Mouse (Mus musculus) stomach, embryonic 14.5 days (tissue): ENCODE measurements around the gene Eno2. TPM values are rescaled to one million over a fixed set of nuclear protein-coding genes. Genes with fewer than 3 reads are reported as not detected.

Source experiments
- ATAC-seq: fragments of 200-750 bp; cut with Nextera tagmentation; 2 replicates; pipeline ENCODE4 v1.8.0; 2017; ENCODE audit warnings: low read depth, moderate TSS enrichment; ENCODE audit not compliant: insufficient number of reproducible peaks, insufficient read depth, low FRiP score
- H3K27ac ChIP-seq: fragments of 300-500 bp; sonication (generic); 2 replicates; pipeline ENCODE4 v1.5.1; 2014; ENCODE audit warnings: mild to moderate bottlenecking, low read length, moderate library complexity, mixed read lengths
- H3K27me3 ChIP-seq: fragments of 300-500 bp; sonication (generic); 2 replicates; pipeline ENCODE4 v1.6.1; 2014; ENCODE audit warnings: low read length, control low read depth, mixed read lengths; ENCODE audit not compliant: control insufficient read depth, insufficient read depth
- H3K36me3 ChIP-seq: fragments of 300-500 bp; sonication (generic); 2 replicates; pipeline ENCODE4 v1.6.1; 2014; ENCODE audit warnings: mild to moderate bottlenecking, control low read depth, low read length, moderate library complexity, mixed read lengths; ENCODE audit not compliant: control insufficient read depth, insufficient read depth
- H3K4me1 ChIP-seq: fragments of 300-500 bp; sonication (generic); 2 replicates; pipeline ENCODE4 v1.6.1; 2014; ENCODE audit warnings: low read length, control low read depth, mixed read lengths; ENCODE audit not compliant: control insufficient read depth, insufficient read depth
- H3K4me2 ChIP-seq: fragments of 300-500 bp; sonication (generic); replicated peaks from 2 replicates; pipeline ENCODE4 v1.6.1; 2014; ENCODE audit warnings: low read depth, low read length, control low read depth
- H3K4me3 ChIP-seq: fragments of 300-500 bp; sonication (generic); 2 replicates; pipeline ENCODE4 v1.5.1; 2014; ENCODE audit warnings: low read depth, low read length, control low read depth
- H3K9ac ChIP-seq: fragments of 300-500 bp; sonication (generic); replicated peaks from 2 replicates; pipeline ENCODE4 v1.6.1; 2014; ENCODE audit warnings: low read depth, mild to moderate bottlenecking, control low read depth, low read length, moderate library complexity, mixed read lengths
- H3K9me3 ChIP-seq: fragments of 300-500 bp; sonication (generic); 2 replicates; pipeline ENCODE4 v1.6.1; 2016; ENCODE audit warnings: low read depth, low read length, control low read depth; ENCODE audit not compliant: control insufficient read depth
- WGBS: fragments of 180-500 bp; shearing (Covaris S2); extraction: QIAGEN DNeasy Blood & Tissue Kit; methylation state at CpG from one replicate; pipeline ENCODE4 v1.1.7; 2014; 5-methylcytosine and 5-hydroxymethylcytosine counted together
- polyA plus RNA-seq: library from polyadenylated mRNA; unstranded; fragments of >200 nt; fragmentation: Nextera tagmentation; extraction: Ambion mirVana; gene quantifications from 2 replicates; pipeline ENCODE4 v1.2.1, GENCODE M21; 2014

Eno2 gene
- polyA plus RNA-seq, 1 experiment from 2014 or later, result 9.7 TPM

GRCm38 (mm10) chr6:124720904-124721303 lies 48.6 kb downstream of the Eno2 start:
- Histone ChIP-seq H3K27me3 (no peaks in the 10 kb centered on the region), H3K4me3 (peak overlapping the region; percentile 36; the same call in 1 of the 2 replicates), H3K27ac (0 out of 2 replicates have a peak overlapping the region, but pooled peaks have one; percentile 18), H3K9ac (0 out of 2 replicates have a peak overlapping the region, but pooled peaks have one; percentile 10), H3K4me2 (peak overlapping the region; percentile 40; the same call in 1 of the 2 replicates), H3K4me1 (0 out of 2 replicates have a peak, but pooled peaks cover 2% of the 10 kb centered on the region), H3K36me3 (peaks cover 10% of the 10 kb centered on the region; the same call in 1 of the 2 replicates), H3K9me3 (no peaks in the 10 kb centered on the region)
- WGBS, result 63% methylated on average over 11 of the region's 11 CpGs
- ATAC-seq, result no peak

DNA sequence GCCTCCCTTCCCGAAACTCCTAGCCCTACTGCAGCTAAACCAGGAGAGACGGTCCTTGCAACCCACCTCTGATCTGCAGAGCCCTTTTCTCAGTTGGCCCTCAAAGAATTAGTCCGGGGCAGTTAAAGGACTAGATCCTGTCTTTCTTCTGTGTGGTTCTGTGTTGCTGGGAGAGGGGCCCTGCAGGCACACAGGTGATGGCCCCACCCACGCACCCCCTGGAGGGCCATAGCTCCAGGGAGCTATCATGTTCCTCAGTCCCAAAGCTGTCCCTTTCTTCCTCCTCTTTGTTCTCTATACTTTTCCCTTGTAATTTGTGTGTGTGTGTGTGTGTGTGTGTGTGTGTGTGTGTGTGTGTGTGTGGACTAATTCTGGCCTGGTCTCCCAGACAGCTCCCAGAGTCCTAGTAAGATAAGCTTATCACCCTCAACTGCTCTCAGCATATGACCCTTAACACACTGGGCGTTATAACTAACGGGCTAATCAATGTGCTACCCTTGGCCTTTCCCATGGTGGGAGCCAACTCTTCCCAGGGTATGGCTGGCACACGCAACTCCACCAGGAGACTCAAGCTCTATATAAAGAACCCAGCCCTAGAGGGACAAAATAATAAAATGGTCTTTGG lies 50.0 kb downstream of the Eno2 start:
- no peaks in the 10 kb centered on the region for H3K9me3 ChIP-seq
- H3K9ac ChIP-seq, result peak overlapping the region; percentile 50
- H3K4me2 ChIP-seq, result peak overlapping the region; percentile 40
- peak overlapping the region; percentile 36 for H3K4me3 ChIP-seq
- H3K4me1 ChIP-seq, result 0 out of 2 replicates have a peak, but pooled peaks cover 2% of the 10 kb centered on the region
- H3K27me3 ChIP-seq, result no peaks in the 10 kb centered on the region
- H3K27ac ChIP-seq, result peak overlapping the region; percentile 88
- H3K36me3 ChIP-seq, result peaks cover 23% of the 10 kb centered on the region
- ATAC-seq, result 0 out of 2 replicates have a peak, but pooled peaks have one; percentile 20
- WGBS, result 69% methylated on average over 7 of the region's 7 CpGs

- 63% methylated on average over 16 of the region's 16 CpGs for WGBS
- Histone ChIP-seq H3K27ac (peak overlapping the region; percentile 88), H3K4me3 (peak overlapping the region; percentile 36), H3K9ac (peak overlapping the region; percentile 50), H3K9me3 (no peaks in the 10 kb centered on the region), H3K4me2 (peak overlapping the region; percentile 40), H3K4me1 (0 out of 2 replicates have a peak, but pooled peaks cover 9% of the 10 kb centered on the region), H3K36me3 (peaks cover 30% of the 10 kb centered on the region), H3K27me3 (no peaks in the 10 kb centered on the region)
- ATAC-seq, result peak; percentile 83
Measured at GRCm38 (mm10) chr6:124718703-124719102, 50.8 kb downstream of the Eno2 start.

- Histone ChIP-seq H3K4me3 (peak overlapping the region; percentile 36), H3K36me3 (peaks cover 30% of the 10 kb centered on the region), H3K27me3 (no peaks in the 10 kb centered on the region), H3K9me3 (no peaks in the 10 kb centered on the region), H3K4me1 (peaks cover 14% of the 10 kb centered on the region; the same call in 1 of the 2 replicates), H3K4me2 (peak overlapping the region; percentile 44), H3K27ac (peak overlapping the region; percentile 83), H3K9ac (peak overlapping the region; percentile 50)
- no peak for ATAC-seq
- WGBS, result 61% methylated on average over 13 of the region's 13 CpGs
Measured at GRCm38 (mm10) chr6:124717968-124718367, 51.5 kb downstream of the Eno2 start.

DNA sequence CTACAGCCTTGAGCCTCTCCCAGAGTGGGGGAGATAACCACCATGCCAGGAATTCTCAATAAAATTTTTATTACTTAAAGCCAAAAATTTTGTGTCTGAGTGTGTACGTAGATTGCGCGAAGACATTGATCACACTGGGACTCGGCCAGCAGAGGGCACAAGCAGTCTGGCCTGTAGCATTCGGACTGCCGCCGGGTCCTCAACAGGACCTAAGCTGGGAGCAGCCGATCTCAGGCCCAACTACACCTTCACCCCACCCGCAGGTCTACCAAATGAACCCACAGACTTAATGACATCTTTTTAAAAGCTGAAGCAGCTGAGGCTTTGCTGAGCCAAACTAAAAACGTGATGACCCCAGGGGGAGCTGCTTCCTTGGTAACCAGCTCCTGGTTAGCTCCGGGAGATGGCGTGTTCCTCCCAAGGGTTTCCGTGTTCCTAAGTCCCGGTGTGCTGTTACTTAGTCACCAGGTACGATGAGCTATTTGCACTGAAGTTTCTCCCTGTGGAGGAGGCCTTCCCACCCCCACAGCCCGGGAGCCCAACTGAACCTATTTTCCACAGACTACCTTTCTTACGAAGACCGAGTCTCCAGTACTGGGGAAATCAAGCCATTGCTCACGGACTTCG lies 52.5 kb downstream of the Eno2 start:
- Histone ChIP-seq H3K27me3 (no peaks in the 10 kb centered on the region), H3K4me1 (peaks cover 17% of the 10 kb centered on the region; the same call in 1 of the 2 replicates), H3K4me2 (peak overlapping the region; percentile 44), H3K4me3 (peak overlapping the region; percentile 36), H3K9ac (no peak overlapping the region), H3K36me3 (peaks cover 30% of the 10 kb centered on the region), H3K27ac (peak overlapping the region; percentile 35), H3K9me3 (no peaks in the 10 kb centered on the region)
- ATAC-seq, result no peak
- WGBS, result 63% methylated on average over 20 of the region's 20 CpGs

- 13% methylated on average over 11 of the region's 11 CpGs for WGBS
Measured at GRCm38 (mm10) chr6:124712918-124713317, 56.6 kb downstream of the Eno2 start.

GRCm38 (mm10) chr6:124711824-124712782 lies 57.4 kb downstream of the Eno2 start, which contains the start of the genes Emg1 and Phb2:
Gene Emg1 (minus strand): TSS chr6:124712178.
Gene Phb2 (plus strand): TSS chr6:124712336.
- WGBS, result under 1% methylated on average over 76 of the region's 76 CpGs
- Histone ChIP-seq H3K9ac (peak within 1 kb of the TSS; percentile 93), H3K4me2 (peak within 1 kb of the TSS; percentile 90), H3K4me1 (peaks cover 23% of the 10 kb centered on the region), H3K4me3 (peak within 1 kb of the TSS; percentile 97), H3K27ac (peak within 1 kb of the TSS; percentile 85), H3K27me3 (no peaks in the 10 kb centered on the region), H3K9me3 (no peaks in the 10 kb centered on the region), H3K36me3 (peaks cover 38% of the 10 kb centered on the region)
- peak; percentile 96 for ATAC-seq

More at GRCm38 (mm10) chr6:124712918-124713317, 56.6 kb downstream of the Eno2 start:
- Histone ChIP-seq H3K4me1 (peaks cover 23% of the 10 kb centered on the region), H3K27ac (peak overlapping the region; percentile 85; the same call in 1 of the 2 replicates), H3K9me3 (no peaks in the 10 kb centered on the region), H3K4me3 (peak overlapping the region; percentile 97), H3K4me2 (peak overlapping the region; percentile 90), H3K9ac (peak overlapping the region; percentile 93), H3K27me3 (no peaks in the 10 kb centered on the region), H3K36me3 (peaks cover 37% of the 10 kb centered on the region)
- no peak for ATAC-seq
